Comparison of ENCODE assay signal across 17 mouse cellular contexts in genomic region chr10:78127046-78127870, GRCm38 (mm10). TPM values are rescaled to one million over a fixed set of nuclear protein-coding genes. Genes with fewer than 3 reads are reported as not detected.
A peak's percentile ranks its signal among the peaks of the same experiment; 100 is the strongest.
DNase-seq lines count a peak whose midpoint lies in the region; ATAC-seq and TF ChIP-seq lines count a peak whose summit lies in the region.
"Had no signal": no experiment of that assay in that cellular context is flagged by ENCODE, and none has a peak within 500 bp of the region (broad histone marks: within the 10 kb centered on the region; RNA-seq: fewer than 3 reads in every experiment).

No protein-coding gene starts in this region.

- H3K9me3 ChIP-seq in forebrain, embryonic 11.5 days (ENCODE audit: control insufficient read depth, low read length): no peaks in the 10 kb centered on the region
- H3K9me3 ChIP-seq in forebrain, embryonic 13.5 days (replicated peaks): no peaks in the 10 kb centered on the region
- H3K9me3 ChIP-seq in heart, embryonic 14.5 days (ENCODE audit: control insufficient read depth, low read length): no peaks in the 10 kb centered on the region
- H3K9me3 ChIP-seq in heart, embryonic 11.5 days (replicated peaks; ENCODE audit: control insufficient read depth, low read length): no peaks in the 10 kb centered on the region
- H3K9me3 ChIP-seq in midbrain, postnatal 0 days (ENCODE audit: low read length): no peaks in the 10 kb centered on the region
- no peaks in the 10 kb centered on the region for H3K9me3 ChIP-seq in midbrain, embryonic 10.5 days (replicated peaks)
- H3K9me3 ChIP-seq: forebrain, embryonic 12.5 days; limb, embryonic 12.5 days had no signal

- H3K36me3 ChIP-seq in forebrain, embryonic 11.5 days (ENCODE audit: control insufficient read depth, insufficient read depth, low read length): no peaks in the 10 kb centered on the region
- no peaks in the 10 kb centered on the region for H3K36me3 ChIP-seq in forebrain, embryonic 13.5 days (ENCODE audit: poor library complexity, severe bottlenecking)
- no peaks in the 10 kb centered on the region for H3K36me3 ChIP-seq in heart, embryonic 14.5 days (ENCODE audit: control insufficient read depth, insufficient read depth, low read length)
- H3K36me3 ChIP-seq in heart, embryonic 11.5 days (ENCODE audit: control insufficient read depth, insufficient read depth, low read length): no peaks in the 10 kb centered on the region
- H3K36me3 ChIP-seq in midbrain, postnatal 0 days (ENCODE audit: insufficient read depth, low read length): no peaks in the 10 kb centered on the region
- no peaks in the 10 kb centered on the region for H3K36me3 ChIP-seq in midbrain, embryonic 10.5 days
- H3K36me3 ChIP-seq: forebrain, embryonic 12.5 days; limb, embryonic 12.5 days had no signal

- WGBS in forebrain, embryonic 11.5 days: 72% methylated on average over 9 of the region's 9 CpGs
- 77% methylated on average over 9 of the region's 9 CpGs for WGBS in forebrain, embryonic 13.5 days
- WGBS in heart, embryonic 14.5 days: 52% methylated on average over 9 of the region's 9 CpGs
- WGBS in heart, embryonic 11.5 days (ENCODE audit: insufficient replicate concordance): 57% methylated on average over 9 of the region's 9 CpGs
- WGBS in midbrain, postnatal 0 days: 72% methylated on average over 9 of the region's 9 CpGs
- 73% methylated on average over 9 of the region's 9 CpGs for WGBS in midbrain, embryonic 10.5 days

- H3K27me3 ChIP-seq in forebrain, embryonic 11.5 days (ENCODE audit: control insufficient read depth, insufficient read depth, low read length): no peaks in the 10 kb centered on the region
- H3K27me3 ChIP-seq in forebrain, embryonic 13.5 days: no peaks in the 10 kb centered on the region
- H3K27me3 ChIP-seq in heart, embryonic 14.5 days (ENCODE audit: control insufficient read depth, insufficient read depth, low read length): no peaks in the 10 kb centered on the region
- H3K27me3 ChIP-seq in heart, embryonic 11.5 days (ENCODE audit: control insufficient read depth, insufficient read depth, low read length): peaks cover 7% of the 10 kb centered on the region; the same call in 1 of the 2 replicates
- H3K27me3 ChIP-seq in midbrain, postnatal 0 days (ENCODE audit: insufficient read depth, low read length): no peaks in the 10 kb centered on the region
- 0 out of 2 replicates have a peak, but pooled peaks cover 6% of the 10 kb centered on the region for H3K27me3 ChIP-seq in midbrain, embryonic 10.5 days (ENCODE audit: low read depth, poor library complexity, severe bottlenecking)
- H3K27me3 ChIP-seq: limb, embryonic 12.5 days had no signal

- no peak overlapping the region for H3K4me2 ChIP-seq in forebrain, embryonic 11.5 days (ENCODE audit: low read depth, low read length, severe bottlenecking)
- H3K4me2 ChIP-seq in forebrain, embryonic 13.5 days: no peak overlapping the region
- no peak overlapping the region for H3K4me2 ChIP-seq in heart, embryonic 14.5 days (ENCODE audit: low read length)
- H3K4me2 ChIP-seq in heart, embryonic 11.5 days: no peak overlapping the region
- H3K4me2 ChIP-seq in midbrain, postnatal 0 days (ENCODE audit: low read depth, low read length, poor library complexity, severe bottlenecking): no peak overlapping the region
- H3K4me2 ChIP-seq: forebrain, embryonic 12.5 days; limb, embryonic 12.5 days had no signal

- no peak overlapping the region for H3K9ac ChIP-seq in forebrain, embryonic 11.5 days (ENCODE audit: low read length)
- H3K9ac ChIP-seq in forebrain, embryonic 13.5 days: no peak overlapping the region
- H3K9ac ChIP-seq in heart, embryonic 14.5 days (ENCODE audit: low read length): no peak overlapping the region
- no peak overlapping the region for H3K9ac ChIP-seq in heart, embryonic 11.5 days (ENCODE audit: low read depth, low read length)
- no peak overlapping the region for H3K9ac ChIP-seq in midbrain, postnatal 0 days (replicated peaks; ENCODE audit: low read length, poor library complexity, severe bottlenecking)
- H3K9ac ChIP-seq: forebrain, embryonic 12.5 days; limb, embryonic 12.5 days had no signal

- no peak for TF ChIP-seq CTCF in midbrain, postnatal 0 days (IDR thresholded peaks at IDR 0.05)

- no peaks in the 10 kb centered on the region for H3K4me1 ChIP-seq in forebrain, embryonic 11.5 days (replicated peaks; ENCODE audit: control insufficient read depth, insufficient read depth, low read length)
- H3K4me1 ChIP-seq in forebrain, embryonic 13.5 days: no peaks in the 10 kb centered on the region
- peaks cover 5 to 8% of the 10 kb centered on the region in 2 experiments; a peak in 3 of 4 replicates for H3K4me1 ChIP-seq in heart, embryonic 14.5 days (ENCODE audit: control insufficient read depth in 2 of 2, insufficient read depth in 2 of 2, low read length in 2 of 2)
- no peaks in the 10 kb centered on the region for H3K4me1 ChIP-seq in heart, embryonic 11.5 days (ENCODE audit: control insufficient read depth, insufficient read depth, low read length)
- no peaks in the 10 kb centered on the region for H3K4me1 ChIP-seq in midbrain, postnatal 0 days (ENCODE audit: insufficient read depth, low read length)
- no peaks in the 10 kb centered on the region for H3K4me1 ChIP-seq in midbrain, embryonic 10.5 days
- H3K4me1 ChIP-seq: forebrain, embryonic 12.5 days had no signal

- peak; percentile 41 for DNase-seq in forebrain, embryonic 11.5 days (ENCODE audit: low spot score)
- peak; percentile 67 for DNase-seq in kidney, adult 9 months
- DNase-seq in kidney, postnatal 10 days: no peak
- peak; percentile 34 for DNase-seq in midbrain, postnatal 0 days (ENCODE audit: low spot score)
- DNase-seq in midbrain, embryonic 10.5 days (ENCODE audit: low spot score): no peak
- DNase-seq: layer of hippocampus, adult 9-11 months; midbrain, embryonic 14.5 days; retina, postnatal 1 day; thymus, postnatal 4 days had no signal

- no peak for ATAC-seq in forebrain, embryonic 11.5 days (replicated peaks; ENCODE audit: low FRiP score)
- no peak for ATAC-seq in forebrain, embryonic 13.5 days
- peak; percentile 55; the same call in 1 of the 2 replicates for ATAC-seq in heart, embryonic 14.5 days (ENCODE audit: insufficient number of reproducible peaks, insufficient read depth, low FRiP score, low read depth)
- ATAC-seq in heart, embryonic 11.5 days (replicated peaks; ENCODE audit: insufficient number of reproducible peaks, low FRiP score, low TSS enrichment): no peak
- no peak for ATAC-seq in midbrain, postnatal 0 days (ENCODE audit: low FRiP score)
- ATAC-seq: hindbrain, embryonic 16.5 days had no signal

- H3K4me3 ChIP-seq in forebrain, embryonic 11.5 days (ENCODE audit: low read depth, low read length): no peak overlapping the region
- H3K4me3 ChIP-seq in forebrain, embryonic 13.5 days: no peak overlapping the region
- H3K4me3 ChIP-seq in heart, embryonic 14.5 days (ENCODE audit: control insufficient read depth in 1 of 2, insufficient read depth in 1 of 2, low read depth in 1 of 2, low read length in 2 of 2): no peak overlapping the region
- no peak overlapping the region for H3K4me3 ChIP-seq in heart, embryonic 11.5 days (ENCODE audit: low read depth, low read length)
- H3K4me3 ChIP-seq in midbrain, postnatal 0 days (ENCODE audit: low read depth, low read length): no peak overlapping the region
- H3K4me3 ChIP-seq in midbrain, embryonic 10.5 days: no peak overlapping the region
- H3K4me3 ChIP-seq: forebrain, embryonic 12.5 days; limb, embryonic 12.5 days had no signal

- H3K27ac ChIP-seq in forebrain, embryonic 11.5 days (ENCODE audit: low read depth, low read length): no peak overlapping the region
- no peak overlapping the region for H3K27ac ChIP-seq in forebrain, embryonic 13.5 days
- H3K27ac ChIP-seq in heart, embryonic 14.5 days (replicated peaks in 1 of 2; ENCODE audit: control insufficient read depth in 1 of 2, insufficient read depth in 1 of 2, low read depth in 2 of 2, low read length in 2 of 2): 0 out of 4 replicates have a peak overlapping the region, but pooled peaks of 1 of the 2 experiments have one; percentile 9
- H3K27ac ChIP-seq in heart, embryonic 11.5 days (ENCODE audit: low read depth, low read length): no peak overlapping the region
- H3K27ac ChIP-seq in midbrain, postnatal 0 days (ENCODE audit: low read depth, low read length): no peak overlapping the region
- no peak overlapping the region for H3K27ac ChIP-seq in midbrain, embryonic 10.5 days (replicated peaks)
- H3K27ac ChIP-seq: forebrain, embryonic 12.5 days; kidney, postnatal 0 days; limb, embryonic 12.5 days had no signal

RNA-seq across cellular contexts. Expression of gene D10Jhu81e, which starts 42.3 kb away (rescaled TPM):
- polyA plus RNA-seq in forebrain, embryonic 11.5 days (2014; fragmentation: Nextera tagmentation; extraction: Ambion mirVana): 14.0 and 16.3 TPM in 2 replicates
- polyA plus RNA-seq in forebrain, embryonic 13.5 days (2015; fragmentation: Nextera tagmentation; extraction: Ambion mirVana): 18.9 and 22.4 TPM in 2 replicates
- 24.2 and 36.2 TPM in 2 replicates for polyA plus RNA-seq in heart, embryonic 14.5 days (2014; fragmentation: Nextera tagmentation; extraction: Ambion mirVana)
- polyA plus RNA-seq in heart, embryonic 11.5 days (2014; fragmentation: Nextera tagmentation; extraction: Ambion mirVana): 24.1 and 27.9 TPM in 2 replicates
- total RNA-seq in midbrain, postnatal 0 days (2014; rRNA removed): 80.0 and 119 TPM in 2 replicates
- polyA plus RNA-seq in midbrain, postnatal 0 days (2015; fragmentation: Nextera tagmentation; extraction: Ambion mirVana): 24.1 and 26.7 TPM in 2 replicates
- polyA plus RNA-seq in midbrain, embryonic 10.5 days (2016; fragmentation: Nextera tagmentation; extraction: Ambion mirVana): 17.7 and 18.2 TPM in 2 replicates

RNA-seq across cellular contexts. Expression of gene Pwp2, which starts 57.7 kb away (rescaled TPM):
- 23.7 and 28.4 TPM in 2 replicates for polyA plus RNA-seq in forebrain, embryonic 11.5 days (2014; fragmentation: Nextera tagmentation; extraction: Ambion mirVana)
- 19.1 and 23.0 TPM in 2 replicates for polyA plus RNA-seq in forebrain, embryonic 13.5 days (2015; fragmentation: Nextera tagmentation; extraction: Ambion mirVana)
- polyA plus RNA-seq in heart, embryonic 14.5 days (2014; fragmentation: Nextera tagmentation; extraction: Ambion mirVana): 8.4 and 8.6 TPM in 2 replicates
- polyA plus RNA-seq in heart, embryonic 11.5 days (2014; fragmentation: Nextera tagmentation; extraction: Ambion mirVana): 9.5 and 11.2 TPM in 2 replicates
- total RNA-seq in midbrain, postnatal 0 days (2014; rRNA removed): 21.9 and 24.5 TPM in 2 replicates
- polyA plus RNA-seq in midbrain, postnatal 0 days (2015; fragmentation: Nextera tagmentation; extraction: Ambion mirVana): 13.4 and 14.2 TPM in 2 replicates
- 29.8 and 31.1 TPM in 2 replicates for polyA plus RNA-seq in midbrain, embryonic 10.5 days (2016; fragmentation: Nextera tagmentation; extraction: Ambion mirVana)

RNA-seq across cellular contexts. Expression of gene Icosl, which starts 58.2 kb away (rescaled TPM):
- polyA plus RNA-seq in forebrain, embryonic 11.5 days (2014; fragmentation: Nextera tagmentation; extraction: Ambion mirVana): 2.0 and 2.5 TPM in 2 replicates
- polyA plus RNA-seq in forebrain, embryonic 13.5 days (2015; fragmentation: Nextera tagmentation; extraction: Ambion mirVana): 0.80 and 0.84 TPM in 2 replicates
- 1.5 and 2.0 TPM in 2 replicates for polyA plus RNA-seq in heart, embryonic 14.5 days (2014; fragmentation: Nextera tagmentation; extraction: Ambion mirVana)
- polyA plus RNA-seq in heart, embryonic 11.5 days (2014; fragmentation: Nextera tagmentation; extraction: Ambion mirVana): 1.1 and 1.5 TPM in 2 replicates
- 1.7 and 1.8 TPM in 2 replicates for total RNA-seq in midbrain, postnatal 0 days (2014; rRNA removed)
- 0.76 and 0.85 TPM in 2 replicates for polyA plus RNA-seq in midbrain, postnatal 0 days (2015; fragmentation: Nextera tagmentation; extraction: Ambion mirVana)
- polyA plus RNA-seq in midbrain, embryonic 10.5 days (2016; fragmentation: Nextera tagmentation; extraction: Ambion mirVana): 2.2 and 2.6 TPM in 2 replicates
- total RNA-seq: MEL had no signal

Comparison
In these comparisons a context has a peak if more than half of its experiments do, and no peak if none do; other contexts are left out.
1. DNase-seq: peak in forebrain, embryonic 11.5 days (single experiment), kidney, adult 9 months (single experiment) and midbrain, postnatal 0 days (single experiment); none in kidney, postnatal 10 days (single experiment) and midbrain, embryonic 10.5 days (single experiment).